Mouse (Mus musculus) lung, postnatal 0 days (tissue): Measurements from ENCODE around the gene Nlrc3. TPM values are rescaled to one million over a fixed set of nuclear protein-coding genes. Genes with fewer than 3 reads are reported as not detected.

Source experiments
- ATAC-seq: fragments of 200-750 bp; cut with Nextera tagmentation; 2 replicates; pipeline ENCODE4 v1.8.0; 2017; ENCODE audit warnings: moderate library complexity
- DNase-seq: peaks from one replicate; pipeline ENCODE4 v3.0.0-alpha.2; 2016; ENCODE audit warnings: low spot score
- H3K27ac ChIP-seq: fragments of 300-500 bp; sonication (generic); 2 replicates; pipeline ENCODE4 v1.5.1; 2014; ENCODE audit warnings: antibody characterized with exemption, mild to moderate bottlenecking, low read length, mixed read lengths
- H3K27me3 ChIP-seq: fragments of 300-500 bp; sonication (generic); replicated peaks from 2 replicates; pipeline ENCODE4 v1.6.1; 2014; ENCODE audit warnings: low read length, mixed read lengths; ENCODE audit not compliant: insufficient read depth
- H3K36me3 ChIP-seq: fragments of 300-500 bp; sonication (generic); 2 replicates; pipeline ENCODE4 v1.6.1; 2014; ENCODE audit warnings: low read length, mixed read lengths; ENCODE audit not compliant: insufficient read depth
- H3K4me1 ChIP-seq: fragments of 300-500 bp; sonication (generic); 2 replicates; pipeline ENCODE4 v1.6.1; 2014; ENCODE audit warnings: antibody characterized with exemption, low read depth, low read length, mixed read lengths; ENCODE audit not compliant: insufficient read depth
- H3K4me2 ChIP-seq: fragments of 300-500 bp; sonication (generic); replicated peaks from 2 replicates; pipeline ENCODE4 v1.6.1; 2014; ENCODE audit warnings: low read depth, mild to moderate bottlenecking, low read length, moderate library complexity, mixed read lengths
- H3K4me3 ChIP-seq: fragments of 300-500 bp; sonication (generic); 2 replicates; pipeline ENCODE4 v1.5.1; 2014; ENCODE audit warnings: low read depth, low read length
- H3K9ac ChIP-seq: fragments of 300-500 bp; sonication (generic); replicated peaks from 2 replicates; pipeline ENCODE4 v1.6.1; 2014; ENCODE audit warnings: low read depth, mild to moderate bottlenecking
- H3K9me3 ChIP-seq: fragments of 300-500 bp; sonication (generic); 2 replicates; pipeline ENCODE4 v1.6.1; 2016; ENCODE audit warnings: low read length, mixed read lengths
- CTCF ChIP-seq: IDR thresholded peaks from 2 replicates; pipeline ENCODE4 v1.5.1; 2016; ENCODE audit warnings: antibody characterized with exemption, mild to moderate bottlenecking
- EP300 ChIP-seq: IDR thresholded peaks from 2 replicates; pipeline ENCODE4 v1.6.1; 2016; ENCODE audit warnings: antibody characterized with exemption, mild to moderate bottlenecking, control low read depth
- WGBS: fragments of 180-500 bp; shearing (Covaris S2); extraction: QIAGEN DNeasy Blood & Tissue Kit; methylation state at CpG from one replicate; pipeline ENCODE4 v1.1.7; 2014; 5-methylcytosine and 5-hydroxymethylcytosine counted together
- polyA plus RNA-seq: library from polyadenylated mRNA; unstranded; fragments of >200 nt; fragmentation: Nextera tagmentation; extraction: Ambion mirVana; gene quantifications from 2 replicates; pipeline ENCODE4 v1.2.1, GENCODE M21; 2015

Nlrc3 gene
- polyA plus RNA-seq, 1 experiment from 2014 or later = 0.88 TPM

- H3K36me3 ChIP-seq = peaks cover 2% of the 10 kb centered on the region
- H3K4me2 ChIP-seq = no peak overlapping the region
- H3K27ac ChIP-seq = no peak overlapping the region
- ATAC-seq = no peak
- no peak overlapping the region for H3K4me3 ChIP-seq
- no peaks in the 10 kb centered on the region for H3K27me3 ChIP-seq
- no peaks in the 10 kb centered on the region for H3K9me3 ChIP-seq
- H3K4me1 ChIP-seq = no peaks in the 10 kb centered on the region
- H3K9ac ChIP-seq = no peak overlapping the region
- 81% methylated on average over 2 of the region's 2 CpGs for WGBS
- no peak for TF ChIP-seq EP300
- TF ChIP-seq CTCF = no peak
- DNase-seq = no peak
These were observed 55.7 kb downstream of the Nlrc3 start for GRCm38 (mm10) chr16:3920756-3921155.

DNA sequence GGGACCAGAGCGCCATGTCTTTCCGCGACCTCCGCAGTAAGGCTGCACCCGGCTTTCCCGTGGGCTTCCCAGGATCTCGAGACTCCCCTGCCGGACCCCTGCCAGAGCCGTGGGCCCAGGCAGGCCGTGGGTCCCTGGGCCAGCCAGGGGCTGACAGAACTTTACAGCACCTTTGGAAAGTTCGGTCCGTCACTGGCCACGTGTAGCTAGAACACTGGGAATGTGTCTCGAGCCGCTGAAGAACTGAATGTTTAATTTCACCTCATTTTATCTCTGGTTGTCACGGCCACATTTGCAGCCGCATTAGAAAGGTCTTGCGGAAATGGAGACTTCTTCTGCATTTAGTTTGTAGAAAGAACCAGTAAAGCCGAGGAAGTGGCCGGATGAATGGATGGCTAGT is 67.3 kb downstream of the Nlrc3 start:
- no peak; the same call in 1 of the 2 replicates for ATAC-seq
- H3K36me3 ChIP-seq = no peaks in the 10 kb centered on the region
- H3K4me3 ChIP-seq = peak overlapping the region; percentile 60
- peaks cover 5% of the 10 kb centered on the region; the same call in 1 of the 2 replicates for H3K4me1 ChIP-seq
- H3K27ac ChIP-seq = peak overlapping the region; percentile 33; the same call in 1 of the 2 replicates
- no peak for TF ChIP-seq CTCF
- no peak for TF ChIP-seq EP300
- 4% methylated on average over 20 of the region's 20 CpGs for WGBS
- no peak for DNase-seq
- no peaks in the 10 kb centered on the region for H3K9me3 ChIP-seq
- peak overlapping the region; percentile 52 for H3K9ac ChIP-seq
- peak overlapping the region; percentile 74 for H3K4me2 ChIP-seq
- no peaks in the 10 kb centered on the region for H3K27me3 ChIP-seq

- DNase-seq (peak; percentile 98), ATAC-seq (peak; percentile 99)
- Histone ChIP-seq H3K4me3 (peak within 1 kb of the TSS; percentile 60), H3K9ac (peak within 1 kb of the TSS; percentile 54), H3K4me1 (peaks cover 5% of the 10 kb centered on the region; the same call in 1 of the 2 replicates), H3K27ac (peak within 1 kb of the TSS; percentile 33), H3K9me3 (no peaks in the 10 kb centered on the region), H3K4me2 (peak within 1 kb of the TSS; percentile 74), H3K27me3 (no peaks in the 10 kb centered on the region), H3K36me3 (no peaks in the 10 kb centered on the region)
- WGBS = 0% methylated on average over 33 of the region's 33 CpGs
- peak; percentile 90 for TF ChIP-seq CTCF
- no peak for TF ChIP-seq EP300
These were observed 67.8 kb downstream of the Nlrc3 start, which contains the start of the genes 1700037C18Rik and Cluap1 for GRCm38 (mm10) chr16:3908537-3909111. 1700037C18Rik (minus strand) TSS chr16:3908689. Cluap1 (plus strand) TSS chr16:3908801.

GRCm38 (mm10) chr16:3907471-3907870 is 69.0 kb downstream of the Nlrc3 start:
- Histone ChIP-seq H3K4me3 (no peak overlapping the region), H3K27ac (no peak overlapping the region), H3K36me3 (no peaks in the 10 kb centered on the region), H3K9me3 (no peaks in the 10 kb centered on the region), H3K4me2 (no peak overlapping the region), H3K27me3 (no peaks in the 10 kb centered on the region), H3K4me1 (peaks cover 5% of the 10 kb centered on the region; the same call in 1 of the 2 replicates), H3K9ac (no peak overlapping the region)
- WGBS = 73% methylated on average over 2 of the region's 2 CpGs
- DNase-seq (no peak), ATAC-seq (no peak)
- TF ChIP-seq EP300 = no peak
- TF ChIP-seq CTCF = no peak

- Histone ChIP-seq H3K9me3 (no peaks in the 10 kb centered on the region), H3K27me3 (no peaks in the 10 kb centered on the region), H3K9ac (no peak overlapping the region), H3K4me1 (no peaks in the 10 kb centered on the region), H3K4me2 (no peak overlapping the region), H3K4me3 (no peak overlapping the region), H3K27ac (no peak overlapping the region), H3K36me3 (peaks cover 32% of the 10 kb centered on the region; the same call in 1 of the 2 replicates)
- 83% methylated on average over 1 of the region's 1 CpGs for WGBS
- DNase-seq (no peak), ATAC-seq (no peak)
- TF ChIP-seq EP300 (no peak), CTCF (no peak)
These were observed 79.9 kb downstream of the Nlrc3 start for GRCm38 (mm10) chr16:3896553-3896952.

GRCm38 (mm10) chr16:3896046-3896445 is 80.4 kb downstream of the Nlrc3 start:
- Histone ChIP-seq H3K9ac (no peak overlapping the region), H3K9me3 (no peaks in the 10 kb centered on the region), H3K27me3 (no peaks in the 10 kb centered on the region), H3K4me2 (no peak overlapping the region), H3K4me1 (no peaks in the 10 kb centered on the region), H3K27ac (0 out of 2 replicates have a peak overlapping the region, but pooled peaks have one; percentile 1), H3K36me3 (peaks cover 31% of the 10 kb centered on the region; the same call in 1 of the 2 replicates), H3K4me3 (no peak overlapping the region)
- WGBS = 53% methylated on average over 6 of the region's 6 CpGs
- no peak for TF ChIP-seq CTCF
- TF ChIP-seq EP300 = no peak
- ATAC-seq = peak; percentile 45
- peak; percentile 42 for DNase-seq
